Mouse (Mus musculus) stomach, postnatal 0 days (tissue): ENCODE measurements around the gene Gm17581.

Source experiments
- CTCF ChIP-seq: IDR thresholded peaks from 2 replicates; pipeline ENCODE4 v1.5.1; 2016; ENCODE audit warnings: antibody characterized with exemption, low read depth, mild to moderate bottlenecking, moderate library complexity
- EP300 ChIP-seq: optimal IDR thresholded peaks from 2 replicates; pipeline ENCODE3; 2016; ENCODE audit warnings: antibody characterized with exemption

DNA sequence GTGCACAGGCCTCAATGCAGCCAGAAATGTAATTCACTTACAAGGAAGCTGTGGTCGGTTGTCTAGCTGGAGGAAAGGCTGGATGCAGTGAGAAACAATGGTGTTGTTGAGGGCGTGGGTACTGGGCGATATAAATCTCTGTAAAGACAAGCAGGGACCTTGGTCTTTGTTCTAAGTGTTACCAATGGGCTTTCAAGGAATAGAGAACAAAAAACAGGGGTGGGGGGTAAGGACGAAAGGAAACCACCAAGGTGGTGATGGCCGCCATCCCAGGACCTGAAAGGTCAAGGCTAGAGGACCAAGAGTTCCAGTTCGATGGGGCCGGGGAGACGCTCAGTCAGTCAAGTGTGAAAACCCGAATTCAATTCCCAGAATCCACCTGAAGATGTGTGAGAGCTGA, 2.1 kb upstream of the Gm17581 start:
- TF ChIP-seq CTCF: no peak
- TF ChIP-seq EP300: no peak
